Mouse (Mus musculus) heart, postnatal 0 days (tissue): ENCODE measurements around the gene H2al2a. TPM values are rescaled to one million over a fixed set of nuclear protein-coding genes. Genes with fewer than 3 reads are reported as not detected.
"Not testable (repeated sequence)": the region's sequence is repeated elsewhere in the genome, so short reads cannot be mapped to it uniquely, and the experiment has no call there.

ENCODE experiments used
- ATAC-seq: fragments of 200-750 bp; cut with Nextera tagmentation; 2 replicates; pipeline ENCODE4 v1.8.0; 2017; ENCODE audit warnings: low read depth, moderate number of reproducible peaks, moderate library complexity; ENCODE audit not compliant: insufficient read depth
- DNase-seq: peaks from one replicate; pipeline ENCODE4 v3.0.0-alpha.2; 2016; ENCODE audit warnings: low spot score
- H3K27ac ChIP-seq: fragments of 300-500 bp; sonication (generic); 2 replicates; pipeline ENCODE4 v1.5.1; 2014; ENCODE audit warnings: low read depth, mild to moderate bottlenecking
- H3K27me3 ChIP-seq: fragments of 300-500 bp; sonication (generic); 2 replicates; pipeline ENCODE4 v1.6.1; 2014; ENCODE audit warnings: low read length, mixed read lengths; ENCODE audit not compliant: control insufficient read depth, insufficient read depth
- H3K36me3 ChIP-seq: fragments of 300-500 bp; sonication (generic); replicated peaks from 2 replicates; pipeline ENCODE4 v1.6.1; 2014; ENCODE audit warnings: low read length, mixed read lengths; ENCODE audit not compliant: control insufficient read depth, insufficient read depth
- H3K4me1 ChIP-seq: fragments of 300-500 bp; sonication (generic); 2 replicates; pipeline ENCODE4 v1.6.1; 2014; ENCODE audit warnings: antibody characterized with exemption; ENCODE audit not compliant: control insufficient read depth, insufficient read depth
- H3K4me2 ChIP-seq: fragments of 300-500 bp; sonication (generic); 2 replicates; pipeline ENCODE4 v1.6.1; 2014; ENCODE audit warnings: low read depth, mild to moderate bottlenecking, low read length, moderate library complexity
- H3K4me3 ChIP-seq: fragments of 300-500 bp; sonication (generic); 2 replicates; pipeline ENCODE4 v1.5.1; 2014; ENCODE audit warnings: low read depth, low read length
- H3K9ac ChIP-seq: fragments of 300-500 bp; sonication (generic); replicated peaks from 2 replicates; pipeline ENCODE4 v1.6.1; 2014; ENCODE audit warnings: low read depth, low read length, mixed read lengths
- H3K9me3 ChIP-seq: fragments of 300-500 bp; sonication (generic); replicated peaks from 2 replicates; pipeline ENCODE4 v1.6.1; 2016; ENCODE audit warnings: low read length; ENCODE audit not compliant: control insufficient read depth
- CTCF ChIP-seq: IDR thresholded peaks from 2 replicates; pipeline ENCODE4 v1.5.1; 2016; ENCODE audit warnings: antibody characterized with exemption, control low read depth, low read depth
- EP300 ChIP-seq: IDR thresholded peaks from 2 replicates; pipeline ENCODE4 v1.6.1; 2016; ENCODE audit warnings: antibody characterized with exemption, low read depth
- WGBS: fragments of 180-500 bp; shearing (Covaris S2); extraction: QIAGEN DNeasy Blood & Tissue Kit; methylation state at CpG from one replicate; pipeline ENCODE4 v1.1.7; 2014; 5-methylcytosine and 5-hydroxymethylcytosine counted together
- polyA plus RNA-seq: library from polyadenylated mRNA; unstranded; fragments of >200 nt; fragmentation: Nextera tagmentation; extraction: Ambion mirVana; gene quantifications from 2 replicates; pipeline ENCODE4 v1.2.1, GENCODE M21; 2015
- total RNA-seq: library from RNA; depleted of rRNA; stranded (reverse); fragments of >200 nt; gene quantifications from 2 replicates; pipeline ENCODE4 v1.2.3, GENCODE M21; 2014; ENCODE audit warnings: low replicate concordance; rRNA removed

The H2al2a gene
- total and polyA plus RNA-seq, 2 experiments from 2014 or later: not detected

GRCm38 (mm10) chr2:17970662-17971061, 26.1 kb downstream of the H2al2a start:
- H3K4me3 ChIP-seq: no peak overlapping the region
- H3K36me3 ChIP-seq: no peaks in the 10 kb centered on the region
- 0 out of 2 replicates have a peak, but pooled peaks cover 3% of the 10 kb centered on the region for H3K4me1 ChIP-seq
- H3K9me3 ChIP-seq: no peaks in the 10 kb centered on the region
- no peak overlapping the region for H3K9ac ChIP-seq
- H3K27ac ChIP-seq: no peak overlapping the region
- no peak for DNase-seq
- no peak for ATAC-seq
- H3K4me2 ChIP-seq: no peak overlapping the region
- 75% methylated on average over 1 of the region's 1 CpGs for WGBS
- no peak for TF ChIP-seq CTCF
- TF ChIP-seq EP300: no peak
- H3K27me3 ChIP-seq: no peaks in the 10 kb centered on the region

- no peaks in the 10 kb centered on the region for H3K9me3 ChIP-seq
- DNase-seq (no peak), ATAC-seq (no peak; the same call in 1 of the 2 replicates)
- no peak overlapping the region for H3K4me2 ChIP-seq
- no peaks in the 10 kb centered on the region for H3K27me3 ChIP-seq
- no peak overlapping the region for H3K27ac ChIP-seq
- H3K4me3 ChIP-seq: no peak overlapping the region
- H3K9ac ChIP-seq: no peak overlapping the region
- TF ChIP-seq CTCF (no peak), EP300 (no peak)
- H3K36me3 ChIP-seq: no peaks in the 10 kb centered on the region
- H3K4me1 ChIP-seq: 0 out of 2 replicates have a peak, but pooled peaks cover 3% of the 10 kb centered on the region
Measured at GRCm38 (mm10) chr2:17970187-17970586, 26.6 kb downstream of the H2al2a start.

- Histone ChIP-seq H3K36me3 (no peaks in the 10 kb centered on the region), H3K4me1 (no peaks in the 10 kb centered on the region), H3K4me2 (no peak overlapping the region), H3K27ac (no peak overlapping the region), H3K4me3 (no peak overlapping the region), H3K9ac (no peak overlapping the region), H3K27me3 (no peaks in the 10 kb centered on the region), H3K9me3 (no peaks in the 10 kb centered on the region)
- no peak for DNase-seq
- no peak for TF ChIP-seq EP300
- no peak for TF ChIP-seq CTCF
- 79% methylated on average over 2 of the region's 2 CpGs for WGBS
- ATAC-seq: no peak
Measured at GRCm38 (mm10) chr2:17968571-17968970, 28.2 kb downstream of the H2al2a start.

- ATAC-seq, DNase-seq: not testable (repeated sequence)
- whole genome bisulfite sequencing: 82% methylated on average over 3 of the region's 3 CpGs
Measured at GRCm38 (mm10) chr2:17968037-17968436, 28.7 kb downstream of the H2al2a start.

GRCm38 (mm10) chr2:17959501-17959900, 37.3 kb downstream of the H2al2a start:
- 62% methylated on average over 1 of the region's 1 CpGs for WGBS
- no peak overlapping the region for H3K4me2 ChIP-seq
- no peaks in the 10 kb centered on the region for H3K36me3 ChIP-seq
- ATAC-seq (no peak), DNase-seq (no peak)
- H3K27me3 ChIP-seq: no peaks in the 10 kb centered on the region
- no peak for TF ChIP-seq EP300
- H3K9me3 ChIP-seq: 0 out of 2 replicates have a peak, but pooled peaks cover 3% of the 10 kb centered on the region
- H3K4me3 ChIP-seq: no peak overlapping the region
- no peak overlapping the region for H3K9ac ChIP-seq
- no peaks in the 10 kb centered on the region for H3K4me1 ChIP-seq
- no peak overlapping the region for H3K27ac ChIP-seq

More at GRCm38 (mm10) chr2:17968037-17968436, 28.7 kb downstream of the H2al2a start:
- H3K9me3 ChIP-seq, H3K9ac ChIP-seq, H3K4me2 ChIP-seq, H3K4me1 ChIP-seq, H3K36me3 ChIP-seq, H3K27ac ChIP-seq, H3K27me3 ChIP-seq, H3K4me3 ChIP-seq: not testable (repeated sequence)

- Histone ChIP-seq H3K4me1 (peaks cover 3% of the 10 kb centered on the region; the same call in 1 of the 2 replicates), H3K36me3 (no peaks in the 10 kb centered on the region), H3K9me3 (no peaks in the 10 kb centered on the region), H3K27me3 (no peaks in the 10 kb centered on the region), H3K4me2 (no peak overlapping the region), H3K27ac (no peak overlapping the region), H3K9ac (no peak overlapping the region), H3K4me3 (no peak overlapping the region)
- DNase-seq: no peak
- no peak for ATAC-seq
- WGBS: 73% methylated on average over 3 of the region's 3 CpGs
- TF ChIP-seq CTCF (no peak), EP300 (no peak)
Measured at GRCm38 (mm10) chr2:17946875-17947274, 49.9 kb downstream of the H2al2a start.

Other genes starting within 250 kb of the H2al2a start
- gene A930004D18Rik, start 40.8 kb upstream of the H2al2a start, total RNA-seq: 3.5 and 7.8 TPM in 2 replicates
- gene A930004D18Rik, start 40.8 kb upstream of the H2al2a start, polyA plus RNA-seq: 6.9 and 8.4 TPM in 2 replicates
- 4.4 and 7.1 TPM in 2 replicates for gene Skida1, start 52.1 kb upstream of the H2al2a start, total RNA-seq
- 2.2 and 2.4 TPM in 2 replicates for gene Skida1, start 52.1 kb upstream of the H2al2a start, polyA plus RNA-seq
- 14.8 and 25.6 TPM in 2 replicates for gene Mllt10, start 58.3 kb upstream of the H2al2a start, total RNA-seq
- 22.1 and 24.8 TPM in 2 replicates for gene Mllt10, start 58.3 kb upstream of the H2al2a start, polyA plus RNA-seq